Mouse (Mus musculus): ENCODE measurements around the gene Pimreg.

Pimreg gene

DNA sequence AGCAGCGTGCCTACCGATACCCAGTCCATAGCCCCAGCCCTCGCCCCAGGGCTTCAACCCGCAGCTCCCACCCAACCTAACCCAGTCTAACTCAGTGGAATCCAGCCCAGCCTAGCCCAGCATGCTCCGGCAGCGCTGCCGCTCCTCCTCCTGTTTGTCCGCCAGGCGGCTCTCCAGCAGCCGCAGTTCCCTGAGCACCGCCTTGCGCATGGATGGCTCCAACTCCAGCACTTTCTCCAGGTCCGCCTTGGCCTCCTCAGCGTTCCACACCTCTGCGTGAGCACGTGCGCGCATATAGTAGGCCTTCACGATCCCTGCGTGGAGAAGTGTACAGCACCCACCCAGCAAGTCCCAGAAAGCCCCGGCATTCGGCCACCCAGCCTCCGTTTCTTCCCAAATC is 12.7 kb upstream of the Pimreg start:
- no peak for DNase-seq (ENCODE audit: low read depth, low spot score)

DNA sequence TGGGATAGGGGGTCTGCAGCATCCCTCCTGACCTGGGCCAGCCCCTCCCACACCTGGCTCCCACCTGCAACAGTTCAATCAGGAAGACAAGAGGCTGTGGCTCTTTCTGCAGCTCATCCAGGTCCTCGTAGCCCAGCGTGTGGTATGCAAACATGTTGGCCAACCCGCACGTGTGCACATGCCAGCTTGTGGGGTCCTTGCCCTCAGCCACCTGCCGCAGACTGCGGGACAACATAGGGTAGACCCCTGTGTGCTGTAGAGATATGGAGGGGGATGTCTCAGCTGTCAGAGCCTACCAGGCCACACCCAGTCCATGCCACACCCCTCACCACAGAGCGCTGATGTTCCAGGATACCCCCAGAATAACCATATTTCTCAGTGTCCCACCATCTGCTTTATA is 10.5 kb upstream of the Pimreg start:
- DNase-seq (ENCODE audit: low read depth, low spot score), result no peak

DNA sequence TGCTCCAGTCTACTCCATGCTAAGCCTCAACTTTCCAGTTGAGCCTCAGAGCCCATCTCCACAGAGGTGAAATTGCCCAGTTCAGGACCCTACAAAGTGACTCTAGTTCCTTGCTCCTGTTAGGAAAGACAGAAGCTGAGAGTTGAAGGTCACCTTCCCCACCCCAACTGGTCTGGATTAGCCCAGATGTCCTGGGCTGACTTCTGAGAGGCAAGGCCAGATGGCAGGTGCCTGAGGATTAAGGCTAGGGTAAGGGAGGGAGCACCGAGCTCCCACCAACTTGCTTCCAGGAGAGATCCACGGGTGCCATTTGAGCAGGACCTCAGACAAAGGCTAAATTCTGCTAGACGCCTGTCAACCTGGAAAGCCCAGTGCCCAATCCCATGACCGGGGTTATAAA is 9.7 kb upstream of the Pimreg start:
- no peak for DNase-seq (ENCODE audit: low read depth, low spot score)

DNA sequence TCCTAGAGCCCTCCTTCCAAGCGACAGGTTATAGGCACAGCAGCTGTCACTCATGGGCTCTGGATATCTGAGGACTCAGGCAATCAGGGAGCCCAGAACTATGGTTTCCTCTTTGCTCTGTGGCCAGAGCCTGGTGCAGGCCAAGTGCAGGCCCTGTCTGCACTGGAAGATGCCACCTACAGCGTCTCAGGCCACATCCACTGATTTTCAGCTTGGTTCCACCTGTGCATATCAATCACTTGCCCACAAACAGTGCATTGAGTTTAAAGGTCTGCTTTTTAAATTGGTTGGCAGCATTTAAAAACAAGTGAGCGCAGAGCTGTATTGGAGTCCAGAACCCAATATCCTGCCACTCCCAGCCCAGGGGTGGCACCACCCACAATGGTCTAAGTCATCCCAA is 9.2 kb upstream of the Pimreg start:
- DNase-seq (ENCODE audit: low read depth, low spot score), result no peak

DNA sequence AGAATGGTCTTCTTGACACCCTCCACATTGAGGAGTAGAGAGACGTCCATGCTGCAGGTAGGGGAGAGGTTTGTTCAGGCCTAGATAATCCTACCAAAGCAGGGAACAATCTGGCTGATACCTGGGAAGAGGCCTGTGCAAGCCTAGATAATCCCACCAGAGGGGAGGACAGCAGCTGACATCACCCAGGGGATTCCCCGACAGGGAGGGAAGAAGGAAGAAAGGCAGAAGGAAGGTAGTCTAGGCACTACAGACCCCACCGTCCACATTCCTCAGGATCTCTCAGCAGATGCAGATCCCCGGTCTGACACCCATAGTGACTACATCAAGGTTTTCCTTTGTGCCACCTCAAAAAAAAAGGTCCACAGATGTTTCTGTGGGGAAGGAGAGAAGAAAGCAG is 4.4 kb upstream of the Pimreg start, which contains the start of gene Aipl1:
Gene Aipl1, minus strand, starts transcription at position 101 of the 400 bp plus-strand sequence.
- DNase-seq (ENCODE audit: low read depth, low spot score), result no peak

DNA sequence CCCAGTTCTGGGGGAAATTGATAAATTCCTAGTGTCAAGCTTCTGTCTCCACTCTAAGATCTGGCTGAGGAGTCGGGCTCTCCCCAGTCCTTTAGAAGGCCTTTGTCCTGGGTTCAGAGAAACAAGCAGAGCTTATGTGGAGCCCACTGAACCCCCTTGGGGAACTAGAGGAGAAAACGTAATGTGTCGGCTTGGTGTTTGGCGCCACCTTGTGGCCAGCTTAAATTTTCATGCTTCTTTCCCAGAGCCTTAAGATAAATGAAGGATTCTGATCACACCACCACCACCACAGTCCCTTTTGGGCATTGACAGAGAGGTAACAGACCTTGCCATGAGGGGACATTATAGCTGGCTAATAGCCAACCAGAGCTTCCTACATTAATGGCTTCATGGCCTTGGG is 3.8 kb upstream of the Pimreg start:
- DNase-seq (ENCODE audit: low read depth, low spot score), result peak; percentile 83

DNA sequence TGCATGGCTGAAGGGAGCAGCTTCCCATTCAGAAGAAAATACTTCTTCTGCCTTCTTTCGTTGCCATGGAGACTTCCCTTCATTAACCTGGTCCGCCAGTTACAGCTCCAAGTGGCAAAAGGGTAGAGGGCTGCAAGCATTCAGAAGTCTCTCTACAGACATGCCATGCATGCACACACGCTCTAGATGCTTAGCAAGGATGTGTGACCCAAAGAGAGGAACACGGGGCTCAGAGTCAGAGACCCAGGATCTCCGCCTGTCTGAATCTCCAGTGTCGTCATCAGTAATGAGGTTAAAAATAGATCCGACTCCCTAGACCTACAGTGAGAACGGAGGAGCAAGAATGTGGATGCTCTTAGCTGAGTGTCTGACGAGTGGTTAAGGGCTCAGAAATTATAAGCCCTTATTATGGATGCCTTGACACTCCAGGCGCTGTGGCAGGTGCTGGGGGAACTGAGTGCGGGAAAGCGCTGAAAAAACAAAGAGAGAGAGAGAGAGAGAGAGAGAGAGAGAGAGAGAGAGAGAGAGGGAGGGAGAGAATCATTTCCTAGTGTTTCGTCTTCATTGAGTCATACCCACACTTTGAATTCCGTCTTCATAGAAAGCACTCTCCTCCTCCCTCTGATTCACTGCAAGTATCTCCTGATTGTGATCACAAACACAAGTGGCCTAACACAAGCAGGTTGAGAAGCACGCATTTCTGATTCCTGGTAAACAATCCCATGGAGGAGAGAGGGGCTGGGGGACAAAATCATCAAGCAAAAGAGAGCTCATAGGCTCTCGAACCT is 2.0 kb upstream of the Pimreg start:
- DNase-seq (ENCODE audit: low read depth, low spot score), result no peak

DNA sequence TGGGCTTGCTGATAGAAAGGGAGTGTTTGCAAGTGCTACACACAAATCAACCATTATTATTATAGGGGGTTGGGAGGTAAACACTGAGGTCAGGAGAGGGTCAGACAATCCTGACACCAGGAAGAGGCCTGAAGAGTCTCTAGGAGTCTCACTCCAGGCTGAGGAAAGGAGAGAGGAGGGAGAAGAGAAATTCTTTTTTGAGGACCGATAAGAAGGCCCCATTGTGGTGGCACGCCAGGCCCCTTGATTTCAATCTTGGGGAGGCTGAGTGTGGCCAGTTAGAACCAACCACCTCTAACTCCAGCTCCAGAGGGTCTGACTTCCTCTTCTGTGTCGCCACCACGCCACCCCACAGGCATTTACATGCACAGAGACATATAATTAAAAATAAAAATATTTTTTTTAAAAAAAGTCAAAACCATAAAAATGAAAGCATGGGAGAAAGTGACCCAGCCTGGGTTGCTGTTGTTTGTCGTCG is 503 bp upstream of the Pimreg start:
- DNase-seq (ENCODE audit: low read depth, low spot score), result no peak

DNA sequence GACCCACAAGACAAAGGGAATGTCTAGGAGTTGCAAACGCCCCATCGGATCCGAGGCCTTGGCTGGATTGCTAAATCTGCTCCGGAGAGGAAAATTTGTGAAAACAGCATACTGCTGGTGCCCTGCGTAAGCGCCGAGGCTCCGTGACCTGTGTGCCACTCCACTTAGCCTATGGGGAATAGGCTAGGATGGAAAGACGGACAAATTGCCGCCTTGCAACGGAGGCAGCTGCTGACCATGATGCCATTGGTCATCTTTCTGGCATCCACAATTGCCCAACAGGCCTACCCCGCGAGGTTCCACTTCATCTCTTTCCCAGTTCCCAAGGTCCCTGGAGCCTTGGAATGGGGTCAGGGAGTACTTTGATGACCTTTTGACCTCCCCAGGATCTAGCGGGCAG is 799 bp downstream of the Pimreg start:
- no peak for DNase-seq (ENCODE audit: low read depth, low spot score)

DNA sequence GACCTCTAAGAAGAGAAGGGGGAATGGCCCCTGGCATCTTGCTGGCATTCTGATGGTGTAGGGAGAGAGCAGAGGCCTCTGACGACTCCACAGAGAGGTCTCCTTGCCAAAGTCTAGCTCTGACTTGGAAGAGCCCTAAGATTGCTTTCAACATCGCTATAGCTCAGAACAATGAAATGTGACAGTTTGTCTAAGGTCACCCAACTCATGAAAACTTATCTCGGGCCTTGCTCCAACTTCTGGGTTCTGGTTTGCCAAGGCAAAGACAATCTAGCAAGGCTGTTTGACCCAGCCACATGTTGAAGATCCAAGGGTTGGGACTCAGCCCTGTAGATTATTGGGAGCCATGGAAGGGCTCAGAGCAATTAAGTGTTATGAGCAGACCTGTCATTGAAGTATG is 2.4 kb downstream of the Pimreg start:
- DNase-seq (ENCODE audit: low read depth, low spot score), result no peak

DNA sequence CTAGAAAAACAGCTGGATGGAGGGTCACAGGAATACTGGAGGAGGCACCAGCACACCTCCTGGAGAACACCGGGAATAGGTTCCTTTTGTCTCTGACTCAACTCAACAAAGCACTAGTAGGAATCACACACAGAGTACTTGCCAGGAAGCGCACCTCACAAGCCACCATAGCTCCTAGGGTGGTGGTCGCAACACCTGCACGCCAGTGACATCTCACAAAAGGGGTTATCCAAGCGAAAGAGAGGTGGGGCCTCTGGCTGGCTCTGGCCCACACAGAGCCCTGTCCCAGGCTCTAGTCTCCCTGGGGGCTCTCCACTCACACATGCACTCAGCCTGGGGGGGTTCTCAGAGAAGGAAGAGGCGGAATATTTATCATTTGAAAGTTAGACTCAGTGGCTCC is 6.9 kb downstream of the Pimreg start:
- DNase-seq (ENCODE audit: low read depth, low spot score), result no peak

DNA sequence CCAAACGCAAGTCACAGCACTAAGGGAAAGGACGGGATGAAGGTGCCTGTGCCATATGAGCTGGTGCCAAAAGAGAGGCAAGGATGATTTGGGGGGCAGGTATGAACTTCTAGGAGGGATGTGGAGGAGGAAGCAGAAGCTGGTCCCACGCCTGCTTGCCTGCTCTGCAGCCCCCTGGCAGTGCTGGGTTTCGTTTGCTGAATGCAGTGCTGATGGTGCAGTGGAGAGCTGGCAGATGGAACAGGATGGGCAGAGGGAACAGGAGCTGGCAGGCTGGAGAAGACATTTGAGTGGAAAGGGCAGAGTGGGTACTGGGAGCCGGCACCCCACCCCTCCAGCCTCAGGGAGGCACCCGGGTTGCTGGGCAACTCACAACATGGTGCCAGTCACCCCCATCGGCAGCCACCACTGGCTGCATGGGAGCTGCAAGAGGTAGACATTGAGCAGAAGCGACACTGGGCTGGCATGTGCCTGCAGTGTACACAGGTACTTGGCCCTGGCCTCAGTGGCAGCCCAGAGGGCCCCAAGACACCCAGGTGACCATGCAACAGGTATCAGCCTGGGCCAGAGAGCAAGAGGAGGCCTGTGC is 7.4 kb downstream of the Pimreg start:
- DNase-seq (ENCODE audit: low read depth, low spot score), result no peak

DNA sequence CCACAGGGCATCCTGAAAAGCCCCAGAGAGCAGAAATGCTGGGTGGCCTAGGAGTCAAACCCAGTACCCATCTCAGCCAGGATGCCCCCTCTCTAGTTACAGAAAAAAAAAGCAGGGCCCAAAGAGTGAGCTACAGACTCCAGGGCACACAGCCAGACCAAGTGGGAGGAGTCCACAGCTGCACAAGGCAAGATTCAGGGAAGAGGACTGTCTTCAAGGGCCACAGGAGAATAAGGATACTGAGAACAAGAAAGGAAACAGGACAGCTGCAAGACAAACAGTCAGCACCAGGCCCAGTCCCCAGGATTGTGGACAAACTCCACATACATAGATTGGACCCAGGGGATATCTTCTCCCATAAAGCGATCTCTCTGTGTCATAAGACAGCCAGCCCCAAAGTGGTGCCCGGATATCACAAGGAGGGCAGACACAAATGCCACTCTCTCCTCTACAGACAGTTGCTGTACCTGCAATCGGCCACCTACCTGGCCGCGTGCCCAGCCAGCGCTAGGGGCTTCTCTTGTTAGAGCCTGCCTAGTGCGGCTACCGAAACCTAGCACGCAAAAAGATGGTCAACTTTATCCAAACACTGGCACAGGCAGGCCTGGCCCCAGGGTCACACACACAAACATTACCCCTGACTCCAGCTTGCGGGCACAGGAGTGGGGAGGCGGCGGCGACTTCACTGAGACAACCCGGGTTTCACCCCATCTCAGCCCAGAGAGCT is 8.5 kb downstream of the Pimreg start:
- no peak for DNase-seq (ENCODE audit: low read depth, low spot score)

DNA sequence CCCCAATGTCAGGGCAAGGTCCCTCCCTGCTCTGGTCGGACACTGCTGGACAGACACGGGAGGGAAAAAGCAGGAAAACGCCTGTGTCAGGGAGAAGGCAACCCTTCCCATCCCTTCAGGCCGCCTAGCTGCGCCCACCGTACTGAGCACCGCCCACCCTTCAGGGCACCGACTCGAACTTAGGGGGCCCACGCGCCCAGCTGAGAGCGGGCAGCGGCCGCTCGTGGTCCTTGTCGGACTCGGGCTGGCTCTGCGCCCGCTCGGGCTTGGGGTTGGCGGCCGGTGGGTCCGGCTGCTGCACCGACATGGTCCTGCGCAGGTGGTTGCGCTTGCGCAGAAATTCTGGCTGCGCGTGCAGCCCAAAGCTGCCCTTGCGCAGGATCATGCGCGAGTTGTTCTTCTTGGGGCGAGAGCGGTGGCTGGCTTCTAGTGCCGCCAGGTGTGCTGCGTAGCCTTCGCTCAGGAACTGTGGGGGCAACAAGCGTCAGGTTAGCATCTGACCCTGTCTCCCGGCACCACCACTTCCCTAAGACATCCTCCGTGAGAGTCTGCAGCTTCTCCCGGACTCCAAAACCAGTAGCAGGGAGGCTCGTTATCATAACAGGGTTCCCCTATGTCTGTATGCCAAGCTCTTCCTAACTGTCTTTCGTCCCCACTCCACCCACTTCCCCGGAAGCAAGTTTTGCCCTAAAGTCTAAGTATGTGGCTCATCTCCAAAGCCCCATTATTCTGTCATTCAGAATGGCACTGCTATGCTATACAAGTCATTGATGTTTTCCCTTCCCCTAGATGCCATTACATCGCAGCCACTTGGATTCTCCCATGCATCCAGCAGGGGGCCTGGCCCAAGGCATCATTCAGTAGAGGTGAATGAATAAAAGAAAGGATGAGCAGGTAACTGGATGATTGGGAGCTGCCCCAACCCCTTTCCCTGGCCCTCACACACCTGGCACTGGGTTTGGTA is 9.3 kb downstream of the Pimreg start:
- no peak for DNase-seq (ENCODE audit: low read depth, low spot score)

DNA sequence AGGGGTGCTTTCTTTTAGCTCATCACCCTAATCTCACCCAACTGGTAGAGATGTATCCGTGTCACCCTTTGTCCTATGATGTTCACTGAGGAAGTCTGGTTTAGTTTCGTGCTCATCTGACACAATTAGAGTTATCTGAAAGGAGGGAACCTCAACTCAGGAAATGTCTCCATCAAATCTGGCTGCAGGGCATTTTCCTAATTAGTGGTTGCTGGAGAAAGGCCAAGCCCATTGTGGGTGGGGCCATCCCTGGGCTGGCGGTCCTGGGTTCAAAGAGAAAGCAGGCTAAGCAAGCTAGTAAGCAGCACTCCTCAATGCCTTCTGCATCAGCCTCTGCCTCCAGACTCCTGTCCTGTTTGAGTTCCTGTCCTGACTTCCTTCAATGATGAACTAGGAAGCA is 10.4 kb downstream of the Pimreg start:
- DNase-seq (ENCODE audit: low read depth, low spot score), result no peak

DNA sequence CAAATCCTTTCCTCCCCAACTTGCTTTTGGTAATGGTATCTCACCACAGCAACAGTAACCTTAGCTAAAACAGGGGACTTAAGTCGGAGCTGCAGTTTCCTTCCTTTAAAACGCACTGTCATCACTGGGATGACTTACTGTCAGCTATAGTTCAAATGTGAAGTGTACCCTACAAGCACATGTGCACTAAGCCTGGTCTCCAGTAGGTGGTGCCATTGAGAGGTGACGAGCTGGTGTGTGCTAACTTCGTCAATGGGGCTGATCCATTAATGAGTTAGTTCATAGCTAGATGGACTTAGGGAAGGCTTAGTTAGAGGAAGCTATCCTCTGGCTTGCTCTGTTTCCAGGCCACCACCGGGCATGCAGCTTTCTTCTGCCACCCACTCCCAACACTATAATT is 10.8 kb downstream of the Pimreg start:
- peak; percentile 70 for DNase-seq (ENCODE audit: low read depth, low spot score)

DNA sequence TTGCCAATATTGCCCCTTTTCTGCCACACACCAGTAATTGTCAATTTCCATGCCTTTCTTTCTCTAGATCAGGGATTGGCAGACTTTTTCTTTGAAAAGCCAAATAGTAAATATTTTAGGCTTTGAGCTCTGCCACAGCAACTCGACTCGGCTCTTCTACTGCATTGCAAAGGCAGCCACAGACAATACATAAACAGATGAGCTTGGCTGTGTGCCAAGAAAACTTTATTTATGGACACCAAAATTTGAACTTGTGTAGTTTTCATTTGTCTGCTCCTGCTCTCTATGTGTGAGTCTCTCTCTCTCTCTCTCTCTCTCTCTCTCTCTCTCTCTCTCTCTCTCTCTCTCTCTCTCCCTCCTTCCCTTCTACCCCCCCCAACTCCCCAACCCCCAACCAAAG is 13.3 kb downstream of the Pimreg start:
- DNase-seq (ENCODE audit: low read depth, low spot score), result no peak

DNA sequence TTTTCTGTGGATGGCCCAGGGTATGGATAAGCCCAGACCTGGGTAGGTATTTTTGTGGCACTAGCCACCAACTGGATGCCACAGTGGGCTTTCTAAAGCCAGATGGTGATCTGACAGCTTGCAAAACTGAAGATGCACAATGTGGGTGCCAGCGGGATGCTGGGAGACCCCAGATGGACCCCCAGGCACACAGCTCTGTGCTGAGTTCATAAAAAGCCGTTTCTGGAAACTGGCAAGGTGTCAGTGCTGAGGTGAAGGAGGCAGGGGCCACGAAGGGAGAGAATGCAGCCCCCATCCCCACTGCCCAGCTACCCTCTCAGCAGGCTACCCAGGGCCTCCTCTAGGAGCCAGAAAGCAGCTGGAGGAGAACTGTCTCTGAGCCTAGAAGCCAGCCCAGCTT is 15.3 kb downstream of the Pimreg start:
- DNase-seq (ENCODE audit: low read depth, low spot score), result no peak

DNA sequence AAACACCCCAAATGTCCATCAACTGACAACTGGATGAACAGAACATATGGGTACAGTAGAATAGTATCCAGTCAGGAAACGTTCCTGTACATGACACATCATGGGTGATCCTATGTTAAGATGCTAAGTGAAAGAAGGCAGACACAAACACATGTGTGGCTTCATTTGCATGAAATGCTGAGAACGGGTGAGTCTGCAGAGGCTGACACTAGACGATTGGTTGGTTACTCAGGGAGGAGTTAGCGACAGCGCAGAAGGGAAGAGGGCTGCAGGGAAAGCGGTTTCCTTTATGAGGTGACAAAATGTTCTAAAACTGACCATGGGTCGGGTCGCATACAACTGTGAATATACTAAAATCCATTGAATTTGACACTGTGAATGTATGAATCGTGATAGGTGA is 18.6 kb downstream of the Pimreg start:
- no peak for DNase-seq (ENCODE audit: low read depth, low spot score)

DNA sequence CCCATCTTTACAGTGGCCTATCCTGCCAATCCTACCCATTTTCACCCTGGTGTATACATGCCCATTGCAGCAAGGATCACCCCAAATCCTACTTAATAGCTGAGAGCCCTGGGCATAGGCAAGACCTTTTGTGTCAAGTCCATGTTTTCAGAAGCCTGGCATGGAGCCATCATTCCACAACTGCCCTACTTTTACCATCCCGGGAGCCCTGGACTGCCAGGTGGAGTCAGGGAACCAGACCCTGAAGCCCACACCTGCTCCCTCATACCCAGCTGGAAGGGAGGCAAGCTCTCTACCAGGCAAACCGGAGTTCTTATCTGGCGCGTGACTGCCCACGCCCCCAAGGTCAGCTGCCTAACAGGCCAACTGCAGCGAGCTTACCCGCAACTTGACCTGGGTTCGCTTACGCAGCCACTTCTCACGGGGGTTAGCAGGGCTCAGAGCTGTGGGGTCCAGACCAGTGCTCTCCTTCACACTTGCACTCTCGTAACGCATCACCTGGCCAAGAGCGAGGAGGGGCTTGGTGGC is 19.3 kb downstream of the Pimreg start:
- no peak for DNase-seq (ENCODE audit: low read depth, low spot score)

DNA sequence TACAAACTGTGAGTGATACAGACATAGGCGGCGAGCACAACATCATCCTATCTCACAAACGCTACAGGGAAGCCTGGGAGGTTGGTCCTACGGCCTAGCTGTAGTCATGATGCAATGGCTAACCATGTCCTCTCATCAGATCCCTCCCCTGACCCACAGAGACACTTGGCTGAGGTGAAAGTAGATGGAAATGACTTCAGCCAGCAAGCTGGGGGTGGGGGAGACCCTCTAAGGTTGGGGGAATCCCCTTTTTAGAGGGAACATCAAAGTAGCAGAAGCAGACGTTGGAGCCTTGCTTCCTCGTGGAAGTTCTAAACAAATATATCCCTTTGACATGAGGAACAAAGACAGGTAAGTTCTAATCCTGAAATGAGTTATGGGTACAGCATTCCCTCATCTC is 22.6 kb downstream of the Pimreg start:
- DNase-seq (ENCODE audit: low read depth, low spot score), result no peak
